Mouse (Mus musculus): ENCODE measurements around the gene Ankrd11. TPM values are rescaled to one million over a fixed set of nuclear protein-coding genes. Genes with fewer than 3 reads are reported as not detected.

The Ankrd11 gene
- polyA plus RNA-seq, 1 experiment = 99.7 TPM

DNA sequence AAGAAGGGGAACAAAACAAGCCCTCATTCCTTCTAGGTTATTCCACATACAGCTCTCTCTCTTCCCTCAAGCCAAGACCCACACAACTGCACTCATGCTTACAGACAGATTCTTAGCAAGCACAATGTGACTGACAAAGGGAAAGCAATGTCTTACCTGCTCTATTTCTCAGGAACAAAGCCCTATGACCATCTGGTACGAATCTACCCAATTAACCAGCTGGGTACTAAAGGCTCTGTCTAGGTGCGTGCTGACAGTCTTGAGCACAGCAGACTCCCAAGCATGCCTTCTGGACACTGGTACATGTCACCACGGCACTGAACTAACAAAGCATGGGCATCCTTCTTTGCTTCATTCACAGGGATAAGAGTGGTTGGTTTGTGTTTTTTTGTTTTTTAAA lies 103.9 kb downstream of the Ankrd11 start:
- Histone ChIP-seq H3K4me3 (ENCODE audit: insufficient read depth, low read length) (no peak overlapping the region), H3K27ac (ENCODE audit: insufficient read depth, low read length) (no peak overlapping the region), H3K4me1 (ENCODE audit: control insufficient read depth, insufficient read depth, low read length) (peaks cover 25% of the 10 kb centered on the region)
- no peak for TF ChIP-seq POLR2A (IDR thresholded peaks at IDR 0.05; ENCODE audit: extremely low read depth, insufficient read depth, low read length)
- no peak for TF ChIP-seq CTCF (IDR thresholded peaks at IDR 0.05; ENCODE audit: extremely low read depth, insufficient read depth, low read length)

- Histone ChIP-seq H3K4me1 (ENCODE audit: control insufficient read depth, insufficient read depth, low read length) (peaks cover 28% of the 10 kb centered on the region), H3K4me3 (ENCODE audit: insufficient read depth, low read length) (no peak overlapping the region), H3K27ac (ENCODE audit: insufficient read depth, low read length) (0 out of 2 replicates have a peak overlapping the region, but pooled peaks have one; percentile 5)
- TF ChIP-seq CTCF (IDR thresholded peaks at IDR 0.05; ENCODE audit: extremely low read depth, insufficient read depth, low read length) (no peak), POLR2A (IDR thresholded peaks at IDR 0.05; ENCODE audit: extremely low read depth, insufficient read depth, low read length) (no peak)
Measured at GRCm38 (mm10) chr8:122937545-122938053, 104.5 kb downstream of the Ankrd11 start.

DNA sequence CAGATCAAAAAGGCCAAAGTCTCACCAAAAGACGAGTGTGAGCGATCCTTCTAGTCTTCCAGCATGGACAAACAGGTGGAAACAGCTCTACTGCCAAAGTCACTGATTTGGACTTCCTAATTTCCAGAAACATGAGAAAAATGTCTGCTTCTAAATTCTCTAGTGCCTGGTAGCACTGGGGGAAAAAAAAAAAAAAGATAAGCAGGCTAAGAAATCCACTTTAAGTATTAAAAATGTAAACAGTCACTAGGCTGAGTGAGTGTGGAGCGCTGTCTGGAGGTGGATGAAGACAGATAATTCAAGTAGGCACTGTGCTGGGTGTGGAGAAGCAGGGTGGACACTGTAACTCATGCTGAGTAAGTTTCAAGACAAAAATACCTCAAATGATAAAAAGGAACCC lies 106.2 kb downstream of the Ankrd11 start:
- TF ChIP-seq CTCF (IDR thresholded peaks at IDR 0.05; ENCODE audit: extremely low read depth, insufficient read depth, low read length) = no peak
- no peak for TF ChIP-seq POLR2A (IDR thresholded peaks at IDR 0.05; ENCODE audit: extremely low read depth, insufficient read depth, low read length)
- H3K27ac ChIP-seq (ENCODE audit: insufficient read depth, low read length) = no peak overlapping the region
- H3K4me3 ChIP-seq (ENCODE audit: insufficient read depth, low read length) = no peak overlapping the region
- H3K4me1 ChIP-seq (ENCODE audit: control insufficient read depth, insufficient read depth, low read length) = peaks cover 36% of the 10 kb centered on the region

- Histone ChIP-seq H3K4me1 (ENCODE audit: control insufficient read depth, insufficient read depth, low read length) (peaks cover 38% of the 10 kb centered on the region), H3K27ac (ENCODE audit: insufficient read depth, low read length) (no peak overlapping the region), H3K4me3 (ENCODE audit: insufficient read depth, low read length) (no peak overlapping the region)
- no peak for TF ChIP-seq POLR2A (IDR thresholded peaks at IDR 0.05; ENCODE audit: extremely low read depth, insufficient read depth, low read length)
- no peak for TF ChIP-seq CTCF (IDR thresholded peaks at IDR 0.05; ENCODE audit: extremely low read depth, insufficient read depth, low read length)
Measured at GRCm38 (mm10) chr8:122935118-122935517, 107.0 kb downstream of the Ankrd11 start.

DNA sequence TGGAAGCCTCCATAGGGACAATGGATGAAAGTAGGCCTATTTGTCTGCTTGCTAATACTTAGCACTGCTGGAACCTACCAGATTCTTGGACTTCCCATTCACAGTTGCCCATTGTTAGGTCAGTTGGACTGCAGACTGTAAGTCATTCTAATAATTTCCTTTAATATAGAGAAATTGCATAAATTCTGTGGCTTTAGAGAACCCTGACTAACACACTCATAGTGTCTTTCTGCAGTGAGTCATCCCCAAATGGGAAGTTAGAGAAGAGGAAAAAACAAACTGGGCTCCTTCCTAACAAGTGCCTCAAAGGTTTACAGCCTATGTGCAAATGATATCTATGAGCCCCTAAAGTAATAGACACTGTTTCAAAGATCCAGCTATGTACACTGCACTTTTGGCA lies 108.1 kb downstream of the Ankrd11 start:
- no peak overlapping the region for H3K27ac ChIP-seq (ENCODE audit: insufficient read depth, low read length)
- no peak for TF ChIP-seq POLR2A (IDR thresholded peaks at IDR 0.05; ENCODE audit: extremely low read depth, insufficient read depth, low read length)
- TF ChIP-seq CTCF (IDR thresholded peaks at IDR 0.05; ENCODE audit: extremely low read depth, insufficient read depth, low read length) = no peak
- peaks cover 39% of the 10 kb centered on the region for H3K4me1 ChIP-seq (ENCODE audit: control insufficient read depth, insufficient read depth, low read length)
- H3K4me3 ChIP-seq (ENCODE audit: insufficient read depth, low read length) = no peak overlapping the region

DNA sequence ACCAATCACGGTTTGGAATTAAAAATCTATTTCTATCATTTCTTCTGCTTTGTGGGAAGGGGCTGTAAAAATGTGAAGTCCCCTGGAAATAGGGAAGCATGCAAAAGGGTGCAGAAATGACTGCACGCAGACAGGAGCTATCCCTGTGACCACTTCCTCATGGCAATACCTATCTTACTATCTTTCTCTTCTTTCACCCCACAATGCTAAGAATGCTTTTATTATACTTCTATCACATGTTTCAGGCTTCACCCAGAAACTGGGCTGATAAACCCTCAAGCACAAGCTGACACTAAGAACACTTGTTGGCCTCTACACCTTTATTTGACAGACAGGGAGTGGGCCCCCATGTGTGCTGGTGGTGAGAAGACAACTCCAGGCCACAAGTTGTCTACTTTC lies 109.5 kb downstream of the Ankrd11 start:
- no peak overlapping the region for H3K4me3 ChIP-seq (ENCODE audit: insufficient read depth, low read length)
- peaks cover 34% of the 10 kb centered on the region for H3K4me1 ChIP-seq (ENCODE audit: control insufficient read depth, insufficient read depth, low read length)
- no peak for TF ChIP-seq CTCF (IDR thresholded peaks at IDR 0.05; ENCODE audit: extremely low read depth, insufficient read depth, low read length)
- TF ChIP-seq POLR2A (IDR thresholded peaks at IDR 0.05; ENCODE audit: extremely low read depth, insufficient read depth, low read length) = no peak
- peak overlapping the region; percentile 20; the same call in 1 of the 2 replicates for H3K27ac ChIP-seq (ENCODE audit: insufficient read depth, low read length)

DNA sequence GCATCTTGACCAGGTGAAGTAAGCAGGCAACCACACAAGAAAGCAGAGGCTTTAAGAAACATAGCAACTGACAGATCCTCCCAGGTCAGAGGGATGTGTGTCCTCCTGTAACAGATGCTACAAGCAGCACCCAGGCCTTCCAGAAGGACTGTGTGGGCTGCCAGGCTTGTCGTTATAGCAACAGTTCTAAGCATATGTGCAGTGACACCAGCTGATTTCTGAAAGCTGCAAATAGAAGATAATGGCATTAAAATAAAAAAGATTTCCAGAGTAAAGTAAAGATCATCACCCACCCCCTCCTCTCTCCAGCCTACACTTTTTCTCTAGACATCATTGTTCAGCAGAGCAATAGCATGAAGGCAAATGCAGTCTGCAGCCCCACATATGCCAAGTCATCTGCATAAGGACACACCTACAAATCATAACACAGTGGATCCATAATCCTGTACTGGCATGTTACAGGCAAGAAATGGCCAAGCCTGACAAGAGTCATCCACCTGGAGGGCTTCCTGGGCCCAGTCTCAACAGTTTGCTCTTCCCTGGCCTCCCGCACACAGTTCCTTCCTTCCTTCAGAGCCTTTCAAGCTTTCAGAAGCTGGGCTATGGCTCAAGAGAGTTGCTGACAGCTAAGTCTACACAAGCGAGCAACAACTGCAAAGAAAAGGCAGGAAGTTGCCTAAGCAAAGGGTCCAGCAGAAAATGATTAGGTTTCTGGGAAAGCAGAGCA lies 110.1 kb downstream of the Ankrd11 start:
- TF ChIP-seq CTCF (IDR thresholded peaks at IDR 0.05; ENCODE audit: extremely low read depth, insufficient read depth, low read length) (no peak), POLR2A (IDR thresholded peaks at IDR 0.05; ENCODE audit: extremely low read depth, insufficient read depth, low read length) (no peak)
- Histone ChIP-seq H3K27ac (ENCODE audit: insufficient read depth, low read length) (peak overlapping the region; percentile 57), H3K4me1 (ENCODE audit: control insufficient read depth, insufficient read depth, low read length) (peaks cover 33% of the 10 kb centered on the region), H3K4me3 (ENCODE audit: insufficient read depth, low read length) (no peak overlapping the region)

DNA sequence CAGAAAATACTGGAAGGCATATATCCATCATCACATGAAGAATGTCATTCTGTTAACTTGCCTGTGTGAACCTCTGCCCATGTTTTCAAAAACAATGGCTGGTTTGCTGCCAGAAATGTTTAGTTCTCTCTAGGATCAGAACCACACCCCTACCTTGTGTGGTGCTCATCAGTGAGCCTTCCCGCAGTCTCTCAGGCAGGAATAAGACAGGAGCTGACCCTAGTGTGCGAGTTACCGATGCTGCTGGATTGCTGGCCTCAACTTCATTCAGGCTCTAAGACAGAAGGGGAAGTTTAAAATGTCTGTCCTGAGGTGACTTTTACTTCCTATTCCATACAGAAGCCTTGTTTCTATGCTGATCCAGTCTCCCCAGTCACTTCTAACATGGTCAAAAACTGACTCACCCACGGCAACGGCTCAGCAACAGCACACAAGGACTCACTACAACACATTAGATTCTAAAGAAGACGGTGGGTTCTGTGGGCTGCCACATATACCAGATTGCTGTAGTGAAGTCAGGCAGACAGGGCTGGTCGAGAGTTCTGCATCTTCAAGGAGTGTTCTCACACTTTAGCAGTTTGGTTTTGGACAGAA lies 113.3 kb downstream of the Ankrd11 start:
- Histone ChIP-seq H3K4me1 (ENCODE audit: control insufficient read depth, insufficient read depth, low read length) (peaks cover 35% of the 10 kb centered on the region), H3K4me3 (ENCODE audit: insufficient read depth, low read length) (no peak overlapping the region), H3K27ac (ENCODE audit: insufficient read depth, low read length) (0 out of 2 replicates have a peak overlapping the region, but pooled peaks have one; percentile 24)
- TF ChIP-seq CTCF (IDR thresholded peaks at IDR 0.05; ENCODE audit: extremely low read depth, insufficient read depth, low read length) (no peak), POLR2A (IDR thresholded peaks at IDR 0.05; ENCODE audit: extremely low read depth, insufficient read depth, low read length) (no peak)

DNA sequence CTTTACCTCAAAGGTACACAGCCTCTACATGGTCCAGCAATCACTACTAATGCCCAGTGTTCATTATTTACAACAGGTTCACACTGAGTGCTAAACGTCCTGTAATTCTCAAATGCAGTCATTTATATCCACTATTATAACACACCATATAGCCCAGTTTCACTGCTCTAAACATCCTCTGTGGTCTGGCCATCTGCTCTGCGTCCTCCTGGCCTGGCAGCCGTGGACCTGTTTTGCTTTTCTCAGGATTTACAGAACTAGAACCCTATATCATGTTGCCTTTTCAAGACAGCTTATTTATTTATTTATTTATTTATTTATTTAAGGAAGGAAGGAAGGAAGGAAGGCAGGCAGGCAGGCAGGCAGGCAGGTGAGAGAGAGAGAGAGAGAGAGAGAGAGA lies 114.2 kb downstream of the Ankrd11 start:
- Histone ChIP-seq H3K27ac (ENCODE audit: insufficient read depth, low read length) (no peak overlapping the region), H3K4me1 (ENCODE audit: control insufficient read depth, insufficient read depth, low read length) (peaks cover 32% of the 10 kb centered on the region), H3K4me3 (ENCODE audit: insufficient read depth, low read length) (no peak overlapping the region)
- TF ChIP-seq POLR2A (IDR thresholded peaks at IDR 0.05; ENCODE audit: extremely low read depth, insufficient read depth, low read length) = no peak
- TF ChIP-seq CTCF (IDR thresholded peaks at IDR 0.05; ENCODE audit: extremely low read depth, insufficient read depth, low read length) = no peak

DNA sequence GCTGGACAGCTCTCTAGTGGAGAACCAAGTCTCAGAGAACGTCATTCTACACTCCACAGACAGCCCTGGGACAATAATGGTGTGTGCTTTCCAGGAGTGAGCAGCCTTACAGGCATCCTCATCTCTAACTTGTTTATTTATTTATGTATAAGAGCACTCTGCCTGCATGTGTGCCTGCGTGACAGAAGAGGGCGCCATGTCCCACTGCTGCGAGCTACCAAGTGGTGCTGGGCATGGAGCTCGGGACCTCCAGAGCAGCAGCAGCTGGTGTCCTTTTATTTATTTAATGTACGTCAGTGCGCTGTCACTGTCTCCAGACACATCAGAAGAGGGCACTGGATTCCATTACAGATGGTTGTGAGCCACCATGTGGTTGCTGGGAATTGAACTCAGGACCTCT lies 115.3 kb downstream of the Ankrd11 start:
- Histone ChIP-seq H3K27ac (ENCODE audit: insufficient read depth, low read length) (no peak overlapping the region), H3K4me3 (ENCODE audit: insufficient read depth, low read length) (no peak overlapping the region), H3K4me1 (ENCODE audit: control insufficient read depth, insufficient read depth, low read length) (peaks cover 29% of the 10 kb centered on the region)
- TF ChIP-seq POLR2A (IDR thresholded peaks at IDR 0.05; ENCODE audit: extremely low read depth, insufficient read depth, low read length) = no peak
- TF ChIP-seq CTCF (IDR thresholded peaks at IDR 0.05; ENCODE audit: extremely low read depth, insufficient read depth, low read length) = no peak

Measured in cortical plate, adult 2 months (tissue).